Mouse (Mus musculus): Measurements from ENCODE around the gene Asgr1. TPM values are rescaled to one million over a fixed set of nuclear protein-coding genes. Genes with fewer than 3 reads are reported as not detected.

The Asgr1 gene
- 4.8 and 7.3 TPM in 2 replicates for polyA plus RNA-seq (2015; fragmentation: Nextera tagmentation; extraction: Ambion mirVana)

DNA sequence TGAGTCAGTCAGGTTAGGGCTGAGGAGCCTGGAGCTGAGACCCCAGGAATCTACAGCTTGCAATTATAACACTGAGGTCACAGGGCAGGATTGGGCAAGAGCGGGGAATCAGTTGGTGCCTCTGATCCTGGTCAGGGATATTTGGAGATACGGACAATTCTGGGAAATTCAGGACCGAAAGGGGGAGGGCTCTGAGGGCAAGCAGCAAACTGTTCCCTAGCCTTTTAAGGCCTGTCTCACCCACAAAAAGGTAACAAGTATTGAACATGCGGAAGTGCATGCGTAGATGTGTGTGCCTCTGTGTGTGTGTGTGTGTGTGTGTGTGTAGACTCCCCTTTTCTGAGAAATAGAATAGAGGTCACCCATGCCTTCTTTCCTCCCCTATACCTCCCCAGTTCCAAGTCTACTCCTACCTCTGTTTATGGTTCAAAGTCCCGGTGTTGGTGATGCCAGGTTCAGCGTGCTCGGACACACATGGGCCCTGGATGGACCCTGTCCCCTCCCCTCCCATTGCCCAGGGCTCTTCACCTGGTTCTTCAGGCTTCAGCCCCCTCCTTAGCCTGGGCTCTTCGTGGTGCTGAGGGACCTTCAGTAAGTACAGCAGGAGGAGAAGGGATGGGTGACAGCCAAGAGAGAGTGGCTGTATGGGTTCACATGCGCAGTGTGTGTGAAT, at the start of gene Asgr1:
Gene Asgr1, plus strand, starts transcription at position 188 of the 673 bp plus-strand sequence.

GRCm38 (mm10) chr11:70014880-70015558, 38.9 kb upstream of the Asgr1 start, which contains the start of gene Acadvl:
Gene Acadvl (minus strand): TSS chr11:70015411.

DNA sequence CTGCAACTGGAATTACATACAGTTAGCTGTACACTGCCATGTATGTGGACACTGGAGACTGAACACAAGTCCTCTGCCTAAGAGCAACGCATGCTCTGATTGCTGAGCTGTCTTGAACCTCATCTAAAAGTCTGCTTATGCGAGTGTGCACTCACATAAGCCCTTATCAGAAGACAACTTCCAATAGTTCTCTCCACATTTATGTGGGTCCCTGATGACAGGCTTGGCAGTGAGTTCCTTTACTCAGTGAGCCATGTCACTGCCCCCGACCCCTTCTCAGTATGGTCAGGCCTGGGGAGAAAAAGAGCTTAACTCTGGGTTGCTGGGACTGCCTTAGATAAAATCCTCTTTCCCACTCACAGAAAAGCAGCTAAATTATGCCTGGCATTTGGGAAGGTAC, 37.2 kb upstream of the Asgr1 start, which contains the start of gene Dlg4:
Gene Dlg4, plus strand, starts transcription at position 274 of the 400 bp plus-strand sequence.

DNA sequence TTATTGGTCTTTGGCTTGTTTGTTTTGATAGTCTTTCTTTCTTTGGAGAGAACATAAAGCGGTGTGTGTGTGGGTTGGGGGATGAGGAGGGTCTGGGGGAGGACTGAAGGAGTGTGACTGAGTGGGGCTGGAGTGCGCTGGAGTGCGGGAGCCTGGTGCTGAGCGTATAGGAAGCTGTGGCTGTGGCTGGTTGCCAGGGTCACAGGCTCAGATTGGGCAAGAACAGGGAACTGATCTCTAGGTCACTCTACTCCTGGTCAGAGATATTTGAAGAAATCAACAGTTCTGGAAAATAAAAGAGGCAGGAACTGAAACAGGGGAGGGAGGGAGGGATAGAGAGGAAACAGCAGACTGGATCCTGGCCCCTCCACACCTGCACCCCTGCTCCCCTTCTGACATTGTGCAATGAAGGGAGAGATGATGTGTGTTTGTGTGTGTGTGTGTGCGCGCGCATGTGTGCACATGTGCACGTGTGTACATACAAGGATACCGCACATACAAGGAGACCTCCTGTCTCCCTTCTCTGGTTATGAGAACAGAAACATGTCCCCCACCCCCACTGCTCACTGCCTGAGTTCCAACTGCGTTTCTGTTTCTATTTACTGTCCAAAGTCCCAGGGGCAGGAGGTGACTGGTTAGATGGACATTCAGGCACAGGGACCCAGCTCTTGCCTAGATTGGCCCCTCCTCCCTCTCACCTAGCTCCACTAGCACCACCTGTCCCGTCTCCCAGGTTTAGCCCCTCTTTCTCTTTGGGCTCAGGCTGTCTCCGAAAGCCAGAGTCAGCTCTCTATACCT, 38.3 kb downstream of the Asgr1 start, which contains the start of gene Asgr2:
Gene Asgr2, plus strand, starts transcription at position 659 of the 798 bp plus-strand sequence.

MicroRNAs encoded within 50 kb of the gene (microRNA counts, 519-probe panel; counts per million panel counts)
- microRNA mmu-miR-324-3p = 40.5 counts per million
- 4,244 counts per million, percentile 39 among the panel's probes with 10 or more counts for microRNA mmu-miR-324-5p

Small RNA genes within 50 kb of the gene (microRNA-seq; reads per million reads assigned to microRNA genes)
- 3,694 reads per million, percentile 89 among the genes with 10 or more reads in this experiment for gene Mir324

Other genes with a start within 250 kb of the Asgr1 start
- 1.2 and 1.6 TPM in 2 replicates for gene Tmem102, start 248.5 kb upstream of the Asgr1 start, polyA plus RNA-seq (2015; fragmentation: Nextera tagmentation; extraction: Ambion mirVana)
- not detected in 2 replicates for gene Gm39566, start 238.8 kb upstream of the Asgr1 start, polyA plus RNA-seq (2015; fragmentation: Nextera tagmentation; extraction: Ambion mirVana)
- gene Spem2, start 235.6 kb upstream of the Asgr1 start, polyA plus RNA-seq (2015; fragmentation: Nextera tagmentation; extraction: Ambion mirVana) = not detected in 2 replicates
- not detected in 2 replicates for gene Spem1, start 231.9 kb upstream of the Asgr1 start, polyA plus RNA-seq (2015; fragmentation: Nextera tagmentation; extraction: Ambion mirVana)
- 25.7 and 29.7 TPM in 2 replicates for gene Nlgn2, start 216.3 kb upstream of the Asgr1 start, polyA plus RNA-seq (2015; fragmentation: Nextera tagmentation; extraction: Ambion mirVana)
- gene Tmem256, start 215.6 kb upstream of the Asgr1 start, polyA plus RNA-seq (2015; fragmentation: Nextera tagmentation; extraction: Ambion mirVana) = 452 and 485 TPM in 2 replicates
- 32.3 and 33.8 TPM in 2 replicates for gene Plscr3, start 207.7 kb upstream of the Asgr1 start, polyA plus RNA-seq (2015; fragmentation: Nextera tagmentation; extraction: Ambion mirVana)
- gene Tnk1, start 195.4 kb upstream of the Asgr1 start, polyA plus RNA-seq (2015; fragmentation: Nextera tagmentation; extraction: Ambion mirVana) = 0.15 TPM in 1 of 2 replicates, not detected in the other
- gene Tmem95, start 176.1 kb upstream of the Asgr1 start, polyA plus RNA-seq (2015; fragmentation: Nextera tagmentation; extraction: Ambion mirVana) = not detected in 2 replicates
- 2.1 and 2.2 TPM in 2 replicates for gene Kctd11, start 172.7 kb upstream of the Asgr1 start, polyA plus RNA-seq (2015; fragmentation: Nextera tagmentation; extraction: Ambion mirVana)
- 0.10 and 0.15 TPM in 2 replicates for gene Acap1, start 158.5 kb upstream of the Asgr1 start, polyA plus RNA-seq (2015; fragmentation: Nextera tagmentation; extraction: Ambion mirVana)
- 3.0 and 3.2 TPM in 2 replicates for gene 2810408A11Rik, start 153.1 kb upstream of the Asgr1 start, polyA plus RNA-seq (2015; fragmentation: Nextera tagmentation; extraction: Ambion mirVana)
- gene Neurl4, start 153.0 kb upstream of the Asgr1 start, polyA plus RNA-seq (2015; fragmentation: Nextera tagmentation; extraction: Ambion mirVana) = 13.0 and 19.0 TPM in 2 replicates
- gene Gps2, start 140.2 kb upstream of the Asgr1 start, polyA plus RNA-seq (2015; fragmentation: Nextera tagmentation; extraction: Ambion mirVana) = 48.2 and 58.8 TPM in 2 replicates
- 1,029 and 1,041 TPM in 2 replicates for gene Eif5a, start 132.1 kb upstream of the Asgr1 start, polyA plus RNA-seq (2015; fragmentation: Nextera tagmentation; extraction: Ambion mirVana)
- 3.5 and 5.2 TPM in 2 replicates for gene Ybx2, start 118.3 kb upstream of the Asgr1 start, polyA plus RNA-seq (2015; fragmentation: Nextera tagmentation; extraction: Ambion mirVana)
- 8.9 and 9.0 TPM in 2 replicates for gene Slc2a4, start 105.9 kb upstream of the Asgr1 start, polyA plus RNA-seq (2015; fragmentation: Nextera tagmentation; extraction: Ambion mirVana)
- not detected in 2 replicates for gene Cldn7, start 89.3 kb upstream of the Asgr1 start, polyA plus RNA-seq (2015; fragmentation: Nextera tagmentation; extraction: Ambion mirVana)
- 32.8 and 41.1 TPM in 2 replicates for gene Ctdnep1, start 72.9 kb upstream of the Asgr1 start, polyA plus RNA-seq (2015; fragmentation: Nextera tagmentation; extraction: Ambion mirVana)
- gene Elp5, start 71.6 kb upstream of the Asgr1 start, polyA plus RNA-seq (2015; fragmentation: Nextera tagmentation; extraction: Ambion mirVana) = 161 and 162 TPM in 2 replicates
- gene Gabarap, start 62.9 kb upstream of the Asgr1 start, polyA plus RNA-seq (2015; fragmentation: Nextera tagmentation; extraction: Ambion mirVana) = 532 and 552 TPM in 2 replicates
- gene Phf23, start 58.3 kb upstream of the Asgr1 start, polyA plus RNA-seq (2015; fragmentation: Nextera tagmentation; extraction: Ambion mirVana) = 41.5 and 47.4 TPM in 2 replicates
- 16.9 and 19.7 TPM in 2 replicates for gene Dvl2, start 53.5 kb upstream of the Asgr1 start, polyA plus RNA-seq (2015; fragmentation: Nextera tagmentation; extraction: Ambion mirVana)
- gene Acadvl, start 38.7 kb upstream of the Asgr1 start, polyA plus RNA-seq (2015; fragmentation: Nextera tagmentation; extraction: Ambion mirVana) = 67.1 and 67.9 TPM in 2 replicates
- 23.8 and 24.9 TPM in 2 replicates for gene Dlg4, start 37.1 kb upstream of the Asgr1 start, polyA plus RNA-seq (2015; fragmentation: Nextera tagmentation; extraction: Ambion mirVana)
- 0.28 TPM in 1 of 2 replicates, not detected in the other for gene Asgr2, start 38.6 kb downstream of the Asgr1 start, polyA plus RNA-seq (2015; fragmentation: Nextera tagmentation; extraction: Ambion mirVana)
- 0.69 and 0.70 TPM in 2 replicates for gene Mgl2, start 76.2 kb downstream of the Asgr1 start, polyA plus RNA-seq (2015; fragmentation: Nextera tagmentation; extraction: Ambion mirVana)
- 0.71 and 2.0 TPM in 2 replicates for gene Clec10a, start 102.1 kb downstream of the Asgr1 start, polyA plus RNA-seq (2015; fragmentation: Nextera tagmentation; extraction: Ambion mirVana)
- 19.5 and 20.3 TPM in 2 replicates for gene Slc16a11, start 158.7 kb downstream of the Asgr1 start, polyA plus RNA-seq (2015; fragmentation: Nextera tagmentation; extraction: Ambion mirVana)
- 11.5 and 12.1 TPM in 2 replicates for gene Slc16a13, start 167.0 kb downstream of the Asgr1 start, polyA plus RNA-seq (2015; fragmentation: Nextera tagmentation; extraction: Ambion mirVana)
- gene Bcl6b, start 175.7 kb downstream of the Asgr1 start, polyA plus RNA-seq (2015; fragmentation: Nextera tagmentation; extraction: Ambion mirVana) = 2.9 and 3.3 TPM in 2 replicates
- 149 and 172 TPM in 2 replicates for gene 0610010K14Rik, start 183.8 kb downstream of the Asgr1 start, polyA plus RNA-seq (2015; fragmentation: Nextera tagmentation; extraction: Ambion mirVana)
- gene Gm21988, start 185.7 kb downstream of the Asgr1 start, polyA plus RNA-seq (2015; fragmentation: Nextera tagmentation; extraction: Ambion mirVana) = 16.0 and 18.3 TPM in 2 replicates
- 645 and 685 TPM in 2 replicates for gene Rnasek, start 185.8 kb downstream of the Asgr1 start, polyA plus RNA-seq (2015; fragmentation: Nextera tagmentation; extraction: Ambion mirVana)
- gene Alox12, start 201.3 kb downstream of the Asgr1 start, polyA plus RNA-seq (2015; fragmentation: Nextera tagmentation; extraction: Ambion mirVana) = 1.4 and 2.3 TPM in 2 replicates

All from neural tube, postnatal 0 days (tissue).